Comparison of ENCODE assay signal across 15 mouse cellular contexts in the genomic region with DNA sequence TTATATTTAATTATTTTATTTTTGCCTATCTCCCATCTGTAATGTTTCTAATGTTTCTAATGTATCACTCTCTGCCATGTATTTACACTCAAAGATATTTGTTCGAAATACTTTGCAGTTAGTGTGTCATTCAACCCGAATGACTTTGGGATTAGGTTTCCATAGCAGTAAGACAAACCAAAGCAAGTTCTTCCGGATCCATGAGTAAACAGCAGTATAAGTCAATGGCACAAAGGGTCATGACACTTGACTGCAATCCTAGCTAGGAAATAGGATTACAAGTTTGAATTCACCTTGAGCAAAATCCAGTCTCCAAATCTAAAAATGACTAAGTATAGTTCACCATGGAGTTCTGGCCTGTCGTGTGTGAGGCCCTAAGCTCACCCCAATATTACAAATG.
"Had no signal": no experiment of that assay in that cellular context is flagged by ENCODE, and none has a peak within 500 bp of the region (broad histone marks: within the 10 kb centered on the region; RNA-seq: fewer than 3 reads in every experiment).

No protein-coding gene starts in this region.

- H3K4me3 ChIP-seq: neural tube, embryonic 12.5 days; neural tube, embryonic 13.5 days; neural tube, embryonic 15.5 days; stomach, embryonic 15.5 days had no signal

- H3K27me3 ChIP-seq: neural tube, embryonic 12.5 days; neural tube, embryonic 13.5 days; neural tube, embryonic 15.5 days; stomach, embryonic 15.5 days had no signal

- DNase-seq: retina, postnatal 1 day; right cerebral cortex, adult 18-20 months; right cerebral cortex, postnatal 14 days; right cerebral cortex, postnatal 25 days; right cerebral cortex, postnatal 4 days; spleen, adult 18-20 months; thymus, adult 18-20 months; thymus, adult 2 months; thymus, postnatal 14 days; thymus, postnatal 25 days; thymus, postnatal 36 days had no signal

- H3K4me2 ChIP-seq: neural tube, embryonic 12.5 days; neural tube, embryonic 13.5 days; neural tube, embryonic 15.5 days; stomach, embryonic 15.5 days had no signal

- H3K4me1 ChIP-seq: neural tube, embryonic 12.5 days; neural tube, embryonic 13.5 days; stomach, embryonic 15.5 days had no signal

- H3K9ac ChIP-seq: neural tube, embryonic 12.5 days; neural tube, embryonic 13.5 days; neural tube, embryonic 15.5 days; stomach, embryonic 15.5 days had no signal

- H3K27ac ChIP-seq: neural tube, embryonic 12.5 days; neural tube, embryonic 13.5 days; neural tube, embryonic 15.5 days; stomach, embryonic 15.5 days had no signal

- H3K9me3 ChIP-seq: neural tube, embryonic 12.5 days; neural tube, embryonic 13.5 days; neural tube, embryonic 15.5 days; stomach, embryonic 15.5 days had no signal
